Mouse (Mus musculus) limb, embryonic 11.5 days (tissue): ENCODE measurements around the gene Atp6v1d. TPM values are rescaled to one million over a fixed set of nuclear protein-coding genes. Genes with fewer than 3 reads are reported as not detected.

Experiments used
- ATAC-seq: fragments of 200-750 bp; cut with Nextera tagmentation; 2 replicates; pipeline ENCODE4 v1.8.0; 2017; ENCODE audit warnings: low read depth; ENCODE audit not compliant: insufficient number of reproducible peaks, low FRiP score, low TSS enrichment
- DNase-seq: peaks from one replicate; pipeline ENCODE4 v3.0.0-alpha.2; 2015; ENCODE audit warnings: low spot score
- H3K27ac ChIP-seq: fragments of 300-500 bp; sonication (generic); replicated peaks from 2 replicates; pipeline ENCODE4 v1.5.1; 2014; ENCODE audit warnings: low read depth, mild to moderate bottlenecking, low read length
- H3K27me3 ChIP-seq: fragments of 300-500 bp; sonication (generic); 2 replicates; pipeline ENCODE4 v1.6.1; 2014; ENCODE audit warnings: mild to moderate bottlenecking, low read length, mixed read lengths; ENCODE audit not compliant: control insufficient read depth, insufficient read depth
- H3K36me3 ChIP-seq: fragments of 300-500 bp; sonication (generic); 2 replicates; pipeline ENCODE4 v1.6.1; 2014; ENCODE audit warnings: mild to moderate bottlenecking, low read length, moderate library complexity, mixed read lengths; ENCODE audit not compliant: control insufficient read depth, insufficient read depth
- H3K4me1 ChIP-seq: fragments of 300-500 bp; sonication (generic); 2 replicates; pipeline ENCODE4 v1.6.1; 2014; ENCODE audit warnings: low read length, mixed read lengths; ENCODE audit not compliant: control insufficient read depth, insufficient read depth
- H3K4me2 ChIP-seq: fragments of 300-500 bp; sonication (generic); 2 replicates; pipeline ENCODE4 v1.6.1; 2014; ENCODE audit warnings: low read depth, mild to moderate bottlenecking, moderate library complexity; ENCODE audit not compliant: severe bottlenecking
- H3K4me3 ChIP-seq: fragments of 300-500 bp; sonication (generic); 2 replicates; pipeline ENCODE4 v1.5.1; 2014; ENCODE audit warnings: low read depth, low read length
- H3K9ac ChIP-seq: fragments of 300-500 bp; sonication (generic); 2 replicates; pipeline ENCODE4 v1.6.1; 2014; ENCODE audit warnings: mild to moderate bottlenecking, low read length
- H3K9me3 ChIP-seq: fragments of 300-500 bp; sonication (generic); 2 replicates; pipeline ENCODE4 v1.6.1; 2016; ENCODE audit warnings: low read length; ENCODE audit not compliant: control insufficient read depth
- WGBS: fragments of 180-500 bp; shearing (Covaris S2); extraction: QIAGEN DNeasy Blood & Tissue Kit; methylation state at CpG from one replicate; pipeline ENCODE4 v1.1.7; 2014; 5-methylcytosine and 5-hydroxymethylcytosine counted together
- polyA plus RNA-seq: library from polyadenylated mRNA; unstranded; fragments of >200 nt; fragmentation: Nextera tagmentation; extraction: Ambion mirVana; gene quantifications from 2 replicates; pipeline ENCODE4 v1.2.1, GENCODE M21; 2014

Atp6v1d gene
- polyA plus RNA-seq, 1 experiment from 2014 or later = 85.3 TPM

DNA sequence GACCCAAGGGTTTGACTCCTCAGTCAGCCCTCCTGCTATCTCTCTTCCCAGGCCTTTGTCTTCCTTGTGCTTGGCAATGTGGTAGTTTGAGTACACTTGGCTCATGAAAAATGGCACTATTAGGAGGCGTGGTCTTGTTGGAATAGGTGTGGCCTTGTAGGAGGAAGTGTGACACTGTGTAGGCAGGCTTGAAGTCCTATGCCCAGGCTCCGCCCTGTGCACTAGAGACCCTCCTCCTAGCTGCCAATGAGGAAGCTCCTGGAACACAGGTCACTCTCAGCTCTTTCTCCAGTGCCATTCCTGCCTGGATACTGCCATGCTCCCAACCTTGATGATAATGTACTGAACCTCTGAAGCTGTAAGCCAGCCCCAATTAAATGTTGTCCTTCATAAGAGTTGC lies 29.7 kb upstream of the Atp6v1d start:
- Histone ChIP-seq H3K9ac (no peak overlapping the region), H3K36me3 (peaks cover 2% of the 10 kb centered on the region; the same call in 1 of the 2 replicates), H3K4me2 (no peak overlapping the region), H3K4me1 (no peaks in the 10 kb centered on the region), H3K4me3 (no peak overlapping the region), H3K9me3 (no peaks in the 10 kb centered on the region), H3K27me3 (no peaks in the 10 kb centered on the region), H3K27ac (no peak overlapping the region)
- DNase-seq (no peak), ATAC-seq (no peak)
- 94% methylated on average over 2 of the region's 2 CpGs for WGBS

DNA sequence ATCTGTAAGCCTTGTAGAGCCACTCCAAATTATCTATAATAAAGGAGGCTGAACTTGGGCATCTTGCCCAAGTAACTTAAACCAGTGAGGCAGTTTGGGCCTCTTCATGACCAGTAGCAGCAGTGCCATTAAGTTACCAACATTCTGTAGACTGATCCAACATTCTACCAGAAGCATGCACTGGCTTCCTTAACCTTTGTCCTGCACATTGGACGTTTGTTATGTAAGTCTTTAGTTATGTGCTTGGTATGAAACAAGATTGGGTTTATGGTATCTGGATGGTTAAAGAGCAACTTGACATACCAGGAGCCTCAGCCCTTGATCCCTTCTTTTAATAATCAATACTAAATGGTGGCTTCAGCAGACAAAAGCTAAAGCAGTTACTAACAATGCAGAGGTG lies 28.6 kb upstream of the Atp6v1d start:
- WGBS = 68% methylated on average over 1 of the region's 1 CpGs
- no peak for ATAC-seq

DNA sequence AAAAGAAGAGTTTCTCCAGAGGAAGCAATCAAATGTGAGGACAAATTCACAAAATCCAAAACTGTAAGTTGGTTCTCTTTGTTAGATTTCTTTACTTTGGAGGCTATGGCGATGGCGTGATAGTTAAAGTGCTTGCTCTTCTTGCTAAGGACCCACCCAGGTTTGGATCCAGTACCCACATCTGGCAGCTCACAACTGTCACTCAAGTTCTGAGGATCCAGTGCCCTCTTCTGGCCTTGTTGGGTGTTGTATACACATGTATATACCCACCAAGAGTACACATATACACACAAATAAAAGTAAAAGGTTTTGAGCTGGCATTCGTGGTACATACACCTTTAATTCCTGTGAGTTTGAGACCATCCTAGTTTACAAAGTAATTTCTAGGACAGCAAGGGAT lies 13.1 kb upstream of the Atp6v1d start:
- DNase-seq (no peak), ATAC-seq (no peak)
- Histone ChIP-seq H3K9me3 (no peaks in the 10 kb centered on the region), H3K27ac (no peak overlapping the region), H3K4me3 (no peak overlapping the region), H3K27me3 (no peaks in the 10 kb centered on the region), H3K4me1 (no peaks in the 10 kb centered on the region), H3K9ac (no peak overlapping the region), H3K4me2 (no peak overlapping the region), H3K36me3 (peaks cover 9% of the 10 kb centered on the region; the same call in 1 of the 2 replicates)
- 96% methylated on average over 3 of the region's 3 CpGs for WGBS

More for the DNA sequence above, 28.6 kb upstream of the Atp6v1d start:
- H3K27ac ChIP-seq = no peak overlapping the region
- H3K4me1 ChIP-seq = no peaks in the 10 kb centered on the region
- H3K4me2 ChIP-seq = no peak overlapping the region
- H3K9me3 ChIP-seq = no peaks in the 10 kb centered on the region
- H3K27me3 ChIP-seq = no peaks in the 10 kb centered on the region
- no peak overlapping the region for H3K9ac ChIP-seq
- no peak for DNase-seq
- no peak overlapping the region for H3K4me3 ChIP-seq
- peaks cover 6% of the 10 kb centered on the region; the same call in 1 of the 2 replicates for H3K36me3 ChIP-seq

DNA sequence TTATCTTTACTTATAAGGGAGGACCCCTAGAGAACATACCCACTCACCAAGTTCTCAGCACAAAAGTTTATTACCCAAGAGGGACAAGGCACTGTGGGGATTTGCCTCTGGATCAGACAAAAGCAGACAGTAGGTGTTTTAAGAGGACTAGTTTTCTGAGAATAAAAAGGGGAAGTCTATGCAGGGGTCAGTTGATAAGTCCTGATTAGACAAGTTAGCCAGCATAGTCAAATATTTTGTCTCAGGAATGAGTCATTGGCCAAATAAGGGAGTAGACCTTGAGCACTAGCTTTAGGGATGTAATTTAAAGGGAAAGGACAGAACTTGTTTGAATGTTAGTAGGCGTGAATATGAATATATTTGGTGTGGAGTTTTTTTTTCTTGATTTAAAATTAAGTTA lies 6.7 kb upstream of the Atp6v1d start:
- ATAC-seq (no peak), DNase-seq (no peak)
- no peak overlapping the region for H3K9ac ChIP-seq
- 0 out of 2 replicates have a peak, but pooled peaks cover 2% of the 10 kb centered on the region for H3K4me1 ChIP-seq
- no peaks in the 10 kb centered on the region for H3K27me3 ChIP-seq
- WGBS = 88% methylated on average over 1 of the region's 1 CpGs
- no peaks in the 10 kb centered on the region for H3K9me3 ChIP-seq
- no peaks in the 10 kb centered on the region; the same call in 1 of the 2 replicates for H3K36me3 ChIP-seq
- no peak overlapping the region for H3K4me2 ChIP-seq
- H3K4me3 ChIP-seq = no peak overlapping the region
- H3K27ac ChIP-seq = no peak overlapping the region

DNA sequence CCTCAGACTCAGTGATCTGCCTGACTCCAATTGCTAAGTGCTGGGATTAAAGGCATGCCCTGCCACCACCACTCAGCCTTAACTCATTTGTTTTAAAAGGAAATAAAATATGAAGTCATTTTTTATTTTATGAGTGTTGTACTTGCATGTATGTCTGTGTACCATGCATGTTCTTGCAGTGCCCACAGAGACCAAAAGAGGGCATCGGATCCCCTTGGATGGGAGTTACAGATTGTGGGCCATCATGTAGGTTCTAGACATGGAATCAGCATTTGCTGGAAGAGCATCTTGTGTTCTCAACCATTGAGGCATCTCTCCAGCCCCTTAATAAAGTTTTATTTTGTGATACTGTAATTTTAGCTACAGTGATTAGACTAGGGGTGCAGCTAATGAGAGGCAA lies 4.0 kb upstream of the Atp6v1d start:
- 0 out of 2 replicates have a peak, but pooled peaks cover 6% of the 10 kb centered on the region for H3K4me1 ChIP-seq
- H3K36me3 ChIP-seq = no peaks in the 10 kb centered on the region; the same call in 1 of the 2 replicates
- no peak overlapping the region for H3K27ac ChIP-seq
- DNase-seq (no peak), ATAC-seq (no peak)
- WGBS = 88% methylated on average over 1 of the region's 1 CpGs
- H3K4me2 ChIP-seq = no peak overlapping the region
- no peaks in the 10 kb centered on the region for H3K9me3 ChIP-seq
- H3K9ac ChIP-seq = no peak overlapping the region
- no peak overlapping the region for H3K4me3 ChIP-seq
- no peaks in the 10 kb centered on the region for H3K27me3 ChIP-seq

DNA sequence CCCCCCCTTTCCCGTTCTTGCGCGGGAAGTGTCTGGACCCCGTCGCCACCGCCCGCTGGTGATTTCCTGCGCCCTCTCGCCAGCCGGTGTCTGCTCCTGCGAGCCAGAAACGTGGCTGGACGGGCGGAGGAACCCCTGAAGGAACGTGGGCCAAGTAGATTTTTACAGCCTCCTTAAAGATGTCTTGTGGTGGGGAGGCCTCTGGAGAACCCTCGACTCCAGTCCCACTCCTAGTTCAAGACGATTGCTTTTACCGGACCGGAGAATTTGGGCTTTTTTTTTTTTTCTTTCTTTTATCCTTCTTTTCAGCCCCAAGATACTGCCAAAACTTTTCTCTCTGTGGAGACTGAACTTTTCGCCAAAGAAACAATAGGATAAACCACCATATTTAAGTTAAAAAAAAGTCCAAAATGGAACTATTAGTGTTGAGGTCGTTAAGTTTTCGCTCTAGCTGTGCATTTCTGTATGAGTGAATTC lies 854 bp upstream of the Atp6v1d start:
- Histone ChIP-seq H3K27ac (peak overlapping the region; percentile 73), H3K4me3 (peak overlapping the region; percentile 72), H3K4me1 (0 out of 2 replicates have a peak, but pooled peaks cover 6% of the 10 kb centered on the region), H3K9me3 (no peaks in the 10 kb centered on the region), H3K9ac (peak overlapping the region; percentile 85), H3K4me2 (peak overlapping the region; percentile 44), H3K27me3 (no peaks in the 10 kb centered on the region), H3K36me3 (no peaks in the 10 kb centered on the region)
- ATAC-seq = peak; percentile 42; the same call in 1 of the 2 replicates
- DNase-seq = no peak
- under 1% methylated on average over 22 of the region's 22 CpGs for WGBS

DNA sequence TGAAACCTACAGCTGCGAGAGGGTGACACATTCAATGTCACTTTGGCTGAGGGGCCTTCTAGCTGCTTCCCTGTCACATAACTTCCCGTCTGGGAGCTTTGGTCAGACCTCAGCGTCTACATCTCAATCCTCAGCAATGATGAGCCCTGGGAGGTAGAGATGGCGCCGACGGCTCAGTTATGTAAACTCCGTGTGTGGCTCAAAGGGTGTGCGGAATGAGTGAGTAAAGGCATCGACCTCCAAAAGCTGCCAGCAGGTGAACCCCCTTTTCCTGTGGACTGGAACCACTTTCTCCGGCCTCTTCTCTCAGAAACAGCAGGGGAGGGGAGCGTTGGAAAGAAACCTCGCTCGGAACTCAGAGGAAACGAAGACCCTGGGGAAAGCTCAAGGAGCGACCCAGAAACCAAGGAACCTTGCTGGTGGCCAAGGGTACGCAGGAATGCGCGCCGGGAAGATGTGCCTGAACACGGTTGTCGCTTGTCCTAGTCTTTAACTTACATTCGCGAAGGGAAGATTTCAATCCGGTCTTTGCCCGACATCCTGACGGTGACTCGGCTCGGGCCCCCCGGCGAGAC lies 430 bp downstream of the Atp6v1d start:
- ATAC-seq = peak; percentile 27; the same call in 1 of the 2 replicates
- Histone ChIP-seq H3K27me3 (no peaks in the 10 kb centered on the region), H3K9me3 (no peaks in the 10 kb centered on the region), H3K4me3 (peak overlapping the region; percentile 72), H3K4me2 (peak overlapping the region; percentile 79), H3K36me3 (0 out of 2 replicates have a peak, but pooled peaks cover 3% of the 10 kb centered on the region), H3K9ac (peak overlapping the region; percentile 67), H3K4me1 (0 out of 2 replicates have a peak, but pooled peaks cover 6% of the 10 kb centered on the region), H3K27ac (no peak overlapping the region; the same call in 1 of the 2 replicates)
- 2% methylated on average over 30 of the region's 30 CpGs for WGBS
- no peak for DNase-seq

DNA sequence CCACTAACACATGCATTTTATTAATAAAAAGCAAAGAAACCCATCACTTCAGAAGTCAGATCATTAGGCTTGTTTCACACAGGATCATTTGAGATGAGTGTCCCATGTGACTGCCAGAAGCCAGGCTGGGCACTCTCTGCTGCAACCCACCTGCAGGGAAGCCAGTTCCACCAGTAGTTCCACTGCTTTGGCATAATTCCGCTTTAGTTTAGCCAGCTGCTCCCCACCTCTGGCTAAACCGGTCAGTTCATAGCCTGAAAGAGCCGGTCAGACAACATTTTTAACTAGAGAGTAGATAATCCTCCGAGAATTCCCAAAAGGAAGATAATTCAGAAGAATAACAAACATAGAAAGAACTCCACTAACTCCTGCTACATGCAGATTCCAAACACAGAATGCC lies 13.2 kb downstream of the Atp6v1d start:
- DNase-seq (no peak), ATAC-seq (no peak)

More for the DNA sequence above, 13.2 kb downstream of the Atp6v1d start:
- H3K4me2 ChIP-seq = no peak overlapping the region
- H3K4me3 ChIP-seq = no peak overlapping the region
- WGBS = 91% methylated on average over 4 of the region's 4 CpGs
- no peaks in the 10 kb centered on the region for H3K27me3 ChIP-seq
- H3K9me3 ChIP-seq = no peaks in the 10 kb centered on the region
- no peaks in the 10 kb centered on the region for H3K4me1 ChIP-seq
- peaks cover 5% of the 10 kb centered on the region for H3K36me3 ChIP-seq
- H3K27ac ChIP-seq = no peak overlapping the region
- H3K9ac ChIP-seq = no peak overlapping the region
